Mouse (Mus musculus): Measurements from ENCODE around the gene Gpi1. TPM values are rescaled to one million over a fixed set of nuclear protein-coding genes. Genes with fewer than 3 reads are reported as not detected.

Gpi1 gene
- 232 to 261 TPM (median 253 TPM) in 4 replicates for total RNA-seq (2023)

GRCm38 (mm10) chr7:34230116-34230515 is at the start of gene Gpi1:
TSS of gene Gpi1 (minus strand) at chr7:34230336.

GRCm38 (mm10) chr7:34250738-34251137 is 20.6 kb upstream of the Gpi1 start, which contains the start of gene Gm6096:
TSS of gene Gm6096 (plus strand) at chr7:34251038.

GRCm38 (mm10) chr7:34196132-34197128 is 33.7 kb downstream of the Gpi1 start, which contains the start of gene Pdcd2l:
TSS of gene Pdcd2l (minus strand) at chr7:34196661.

GRCm38 (mm10) chr7:34169454-34169853 is 60.7 kb downstream of the Gpi1 start, which contains the start of gene Uba2:
TSS of gene Uba2 (minus strand) at chr7:34169599.

Other genes starting within 250 kb of the Gpi1 start
- not detected in 4 replicates for gene Scgb2b27, start 216.4 kb downstream of the Gpi1 start, total RNA-seq (2023)
- not detected in 4 replicates for gene Scgb1b27, start 208.9 kb downstream of the Gpi1 start, total RNA-seq (2023)
- not detected in 4 replicates for gene Scgb1b30, start 134.9 kb downstream of the Gpi1 start, total RNA-seq (2023)
- not detected in 4 replicates for gene Wtip, start 97.1 kb downstream of the Gpi1 start, total RNA-seq (2023)
- 72.5 to 86.4 TPM (median 80.1 TPM) in 4 replicates for gene Uba2, start 60.7 kb downstream of the Gpi1 start, total RNA-seq (2023)
- gene Pdcd2l, start 33.7 kb downstream of the Gpi1 start, total RNA-seq (2023) = 23.1 to 29.1 TPM (median 27.4 TPM) in 4 replicates
- not detected in 4 replicates for gene Gm6096, start 20.7 kb upstream of the Gpi1 start, total RNA-seq (2023)
- 60.7 to 67.4 TPM (median 63.4 TPM) in 4 replicates for gene 4931406P16Rik, start 83.2 kb upstream of the Gpi1 start, total RNA-seq (2023)
- 187 to 200 TPM (median 194 TPM) in 4 replicates for gene Lsm14a, start 163.0 kb upstream of the Gpi1 start, total RNA-seq (2023)

Data from B cell, adult 62 days (primary cell).